Mouse (Mus musculus) lung, embryonic 16.5 days (tissue): ENCODE measurements around the gene Scamp5. TPM values are rescaled to one million over a fixed set of nuclear protein-coding genes. Genes with fewer than 3 reads are reported as not detected.

ENCODE experiments used
- ATAC-seq: fragments of 200-750 bp; cut with Nextera tagmentation; 2 replicates; pipeline ENCODE4 v1.8.0; 2017; ENCODE audit warnings: low read depth, mild to moderate bottlenecking, moderate library complexity
- H3K27ac ChIP-seq: fragments of 300-500 bp; sonication (generic); 2 replicates; pipeline ENCODE4 v1.5.1; 2014; ENCODE audit warnings: mild to moderate bottlenecking, control low read depth, low read length
- H3K27me3 ChIP-seq: fragments of 300-500 bp; sonication (generic); 2 replicates; pipeline ENCODE4 v1.6.1; 2014; ENCODE audit warnings: low read depth, low read length, mixed read lengths; ENCODE audit not compliant: control insufficient read depth, insufficient read depth
- H3K36me3 ChIP-seq: fragments of 300-500 bp; sonication (generic); 2 replicates; pipeline ENCODE4 v1.6.1; 2014; ENCODE audit warnings: low read length; ENCODE audit not compliant: control insufficient read depth, insufficient read depth
- H3K4me1 ChIP-seq: fragments of 300-500 bp; sonication (generic); replicated peaks from 2 replicates; pipeline ENCODE4 v1.6.1; 2014; ENCODE audit warnings: low read length, mixed read lengths; ENCODE audit not compliant: control insufficient read depth, insufficient read depth
- H3K4me2 ChIP-seq: fragments of 300-500 bp; sonication (generic); 2 replicates; pipeline ENCODE4 v1.6.1; 2014; ENCODE audit warnings: low read depth, low read length, control low read depth
- H3K4me3 ChIP-seq: fragments of 300-500 bp; sonication (generic); 2 replicates; pipeline ENCODE4 v1.5.1; 2014; ENCODE audit warnings: mild to moderate bottlenecking, low read length, control low read depth
- H3K9ac ChIP-seq: fragments of 300-500 bp; sonication (generic); 2 replicates; pipeline ENCODE4 v1.6.1; 2014; ENCODE audit warnings: low read length, control low read depth
- H3K9me3 ChIP-seq: fragments of 300-500 bp; sonication (generic); 2 replicates; pipeline ENCODE4 v1.6.1; 2016; ENCODE audit warnings: low read length; ENCODE audit not compliant: control insufficient read depth
- WGBS: fragments of 180-500 bp; shearing (Covaris S2); extraction: QIAGEN DNeasy Blood & Tissue Kit; methylation state at CpG from one replicate; pipeline ENCODE4 v1.1.7; 2014; 5-methylcytosine and 5-hydroxymethylcytosine counted together
- polyA plus RNA-seq: library from polyadenylated mRNA; unstranded; fragments of >200 nt; fragmentation: Nextera tagmentation; extraction: Ambion mirVana; gene quantifications from 2 replicates; pipeline ENCODE4 v1.2.1, GENCODE M21; 2015

The Scamp5 gene
- 6.2 and 7.0 TPM in 2 replicates for polyA plus RNA-seq

GRCm38 (mm10) chr9:57467896-57468549 lies at the start of gene Scamp5:
Gene Scamp5, minus strand, starts transcription at chr9:57468060.
- Histone ChIP-seq H3K4me3 (peak within 1 kb of the TSS; percentile 70), H3K4me1 (peaks cover 7% of the 10 kb centered on the region), H3K4me2 (peak within 1 kb of the TSS; percentile 95), H3K36me3 (no peaks in the 10 kb centered on the region), H3K27ac (no peak within 1 kb of the TSS), H3K9me3 (no peaks in the 10 kb centered on the region), H3K27me3 (no peaks in the 10 kb centered on the region), H3K9ac (peak within 1 kb of the TSS; percentile 66)
- peak; percentile 95 for ATAC-seq
- WGBS = 2% methylated on average over 46 of the region's 48 CpGs

DNA sequence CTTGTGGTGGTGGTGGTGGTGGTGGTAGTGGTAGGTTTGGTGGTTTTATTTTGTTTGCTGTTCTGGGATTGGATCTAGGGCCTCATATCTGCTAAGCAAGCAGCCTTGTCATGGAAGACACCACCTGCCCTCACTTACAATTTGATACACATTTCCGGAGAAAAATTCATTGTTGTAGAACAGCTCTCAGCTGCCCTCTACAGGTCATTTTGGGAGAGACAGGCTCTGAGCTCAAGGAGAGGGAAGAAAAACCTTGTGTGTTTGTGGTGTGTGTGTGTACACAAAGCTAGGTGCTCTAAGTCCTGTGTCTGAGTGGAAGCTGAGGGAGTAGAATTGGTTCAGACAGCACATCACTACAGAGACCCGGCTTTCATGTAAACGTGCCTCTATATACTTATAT lies 49.3 kb upstream of the Scamp5 start:
- no peak overlapping the region for H3K4me3 ChIP-seq
- no peaks in the 10 kb centered on the region for H3K27me3 ChIP-seq
- no peak for ATAC-seq
- H3K27ac ChIP-seq = no peak overlapping the region
- WGBS = 3% methylated on average over 3 of the region's 3 CpGs
- no peaks in the 10 kb centered on the region for H3K9me3 ChIP-seq
- peaks cover 3% of the 10 kb centered on the region for H3K4me1 ChIP-seq
- no peak overlapping the region for H3K9ac ChIP-seq
- H3K4me2 ChIP-seq = no peak overlapping the region
- no peaks in the 10 kb centered on the region for H3K36me3 ChIP-seq

DNA sequence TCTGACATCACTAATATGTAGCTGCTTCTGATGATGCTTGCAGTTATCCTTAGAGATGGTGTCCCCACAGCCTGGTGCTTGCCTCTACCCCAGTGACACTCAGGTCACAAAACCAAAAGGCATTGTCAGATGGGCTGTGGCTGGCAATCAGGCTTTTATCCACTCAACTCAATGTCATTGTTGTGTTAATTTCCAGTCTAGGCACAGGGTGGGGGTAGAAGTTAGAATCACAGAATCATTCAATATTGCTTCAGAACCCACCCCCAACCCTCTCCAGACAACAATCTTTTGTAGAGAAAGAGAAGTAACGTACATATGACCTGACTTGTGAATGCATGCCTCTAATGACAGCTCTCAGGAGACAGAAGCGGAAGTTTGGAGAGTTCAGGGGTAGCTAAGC lies 42.7 kb upstream of the Scamp5 start:
- Histone ChIP-seq H3K36me3 (no peaks in the 10 kb centered on the region), H3K4me2 (no peak overlapping the region), H3K9ac (no peak overlapping the region), H3K4me3 (no peak overlapping the region), H3K27ac (no peak overlapping the region), H3K4me1 (peaks cover 3% of the 10 kb centered on the region; the same call in 1 of the 2 replicates), H3K27me3 (peaks cover 7% of the 10 kb centered on the region), H3K9me3 (no peaks in the 10 kb centered on the region)
- WGBS = 66% methylated on average over 2 of the region's 2 CpGs
- no peak for ATAC-seq

DNA sequence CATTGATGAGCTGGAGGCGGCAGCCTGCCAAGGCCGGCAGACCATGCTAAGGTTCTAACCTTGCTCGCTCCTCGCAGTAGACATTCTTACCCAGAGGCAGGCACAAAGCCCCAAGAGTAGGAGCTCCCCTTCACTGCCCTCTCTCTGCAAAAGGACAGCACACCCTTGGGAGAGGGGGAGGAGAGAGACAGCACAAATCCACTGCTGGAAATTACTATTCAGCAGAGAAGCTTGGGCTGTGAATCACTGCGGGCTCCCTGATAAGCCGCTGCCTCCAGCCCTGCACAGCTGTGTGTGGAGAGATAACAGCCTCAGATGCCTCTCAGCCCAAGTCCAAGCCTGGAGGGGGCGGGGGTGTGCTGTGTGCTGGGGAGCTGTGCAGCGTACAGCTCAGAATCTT lies 37.8 kb upstream of the Scamp5 start:
- Histone ChIP-seq H3K9me3 (no peaks in the 10 kb centered on the region), H3K27me3 (peaks cover 55% of the 10 kb centered on the region), H3K4me3 (no peak overlapping the region), H3K4me1 (peaks cover 17% of the 10 kb centered on the region), H3K4me2 (no peak overlapping the region), H3K36me3 (no peaks in the 10 kb centered on the region), H3K27ac (no peak overlapping the region; the same call in 1 of the 2 replicates), H3K9ac (no peak overlapping the region)
- peak; percentile 75 for ATAC-seq
- 2% methylated on average over 8 of the region's 8 CpGs for WGBS

GRCm38 (mm10) chr9:57504891-57505290 lies 37.0 kb upstream of the Scamp5 start:
- Histone ChIP-seq H3K4me3 (no peak overlapping the region), H3K4me1 (peaks cover 17% of the 10 kb centered on the region), H3K27ac (no peak overlapping the region), H3K9ac (no peak overlapping the region), H3K27me3 (peaks cover 63% of the 10 kb centered on the region), H3K36me3 (no peaks in the 10 kb centered on the region), H3K4me2 (no peak overlapping the region), H3K9me3 (no peaks in the 10 kb centered on the region)
- ATAC-seq = no peak
- WGBS = 44% methylated on average over 10 of the region's 10 CpGs

GRCm38 (mm10) chr9:57504381-57504700 lies 36.5 kb upstream of the Scamp5 start:
- WGBS = 1% methylated on average over 34 of the region's 34 CpGs
- no peak overlapping the region for H3K27ac ChIP-seq
- H3K36me3 ChIP-seq = no peaks in the 10 kb centered on the region
- peak; percentile 70; the same call in 1 of the 2 replicates for ATAC-seq
- peaks cover 66% of the 10 kb centered on the region for H3K27me3 ChIP-seq
- H3K4me1 ChIP-seq = peaks cover 17% of the 10 kb centered on the region
- no peaks in the 10 kb centered on the region for H3K9me3 ChIP-seq
- peak overlapping the region; percentile 18; the same call in 1 of the 2 replicates for H3K9ac ChIP-seq
- peak overlapping the region; percentile 81 for H3K4me2 ChIP-seq
- peak overlapping the region; percentile 52 for H3K4me3 ChIP-seq

DNA sequence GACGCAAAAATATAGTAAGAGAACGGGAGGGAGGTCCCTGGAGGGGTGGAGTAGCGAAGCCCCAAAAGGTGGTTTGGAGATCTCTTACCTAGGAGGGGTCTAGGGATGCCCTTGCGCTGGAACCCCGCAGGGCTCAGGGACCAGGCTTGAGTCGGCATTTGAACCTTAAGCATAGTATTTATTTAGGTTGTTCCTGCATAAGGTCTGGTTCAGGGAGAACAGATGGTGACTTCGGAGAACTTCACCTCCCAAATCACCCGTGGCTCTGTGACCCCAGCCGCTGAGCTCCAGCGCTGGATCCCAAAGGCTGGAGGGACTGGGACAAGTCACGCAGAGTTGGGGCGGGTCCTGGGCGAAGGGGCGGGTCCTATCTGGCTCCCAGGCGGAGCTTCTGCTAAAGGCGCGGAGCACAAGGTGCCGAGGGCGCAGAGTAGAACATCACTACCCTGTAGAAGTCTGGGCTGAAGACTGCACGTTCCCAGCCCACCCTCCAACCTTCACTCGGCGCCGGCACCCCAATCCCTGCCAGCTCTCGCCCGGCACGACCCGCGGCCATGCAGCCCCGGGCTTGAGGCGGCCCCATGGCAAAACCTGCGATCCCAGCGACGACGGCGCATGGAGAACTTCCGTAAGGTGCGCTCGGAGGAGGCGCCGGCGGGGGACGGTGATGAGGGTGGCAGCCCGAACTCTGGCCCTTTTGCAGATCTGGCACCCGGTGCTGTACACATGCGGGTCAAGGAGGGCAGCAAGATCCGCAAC lies 35.9 kb upstream of the Scamp5 start, which contains the start of gene Rpp25:
TSS of gene Rpp25 (plus strand) at position 405 of the 759 bp plus-strand sequence.
- no peaks in the 10 kb centered on the region for H3K9me3 ChIP-seq
- peaks cover 66% of the 10 kb centered on the region for H3K27me3 ChIP-seq
- 1% methylated on average over 44 of the region's 46 CpGs for WGBS
- H3K4me1 ChIP-seq = peaks cover 17% of the 10 kb centered on the region
- H3K4me2 ChIP-seq = peak within 1 kb of the TSS; percentile 81
- peak within 1 kb of the TSS; percentile 52 for H3K4me3 ChIP-seq
- peak within 1 kb of the TSS; percentile 18; the same call in 1 of the 2 replicates for H3K9ac ChIP-seq
- H3K36me3 ChIP-seq = no peaks in the 10 kb centered on the region
- H3K27ac ChIP-seq = no peak within 1 kb of the TSS
- ATAC-seq = peak; percentile 79

GRCm38 (mm10) chr9:57502911-57503621 lies 35.2 kb upstream of the Scamp5 start:
- Histone ChIP-seq H3K4me1 (peaks cover 17% of the 10 kb centered on the region), H3K27me3 (peaks cover 66% of the 10 kb centered on the region), H3K4me2 (peak overlapping the region; percentile 81), H3K4me3 (peak overlapping the region; percentile 52), H3K27ac (no peak overlapping the region), H3K9me3 (no peaks in the 10 kb centered on the region), H3K9ac (no peak overlapping the region), H3K36me3 (no peaks in the 10 kb centered on the region)
- 4% methylated on average over 23 of the region's 23 CpGs for WGBS
- ATAC-seq = peak; percentile 31; the same call in 1 of the 2 replicates

GRCm38 (mm10) chr9:57501861-57502260 lies 34.0 kb upstream of the Scamp5 start:
- H3K9me3 ChIP-seq = no peaks in the 10 kb centered on the region
- no peak for ATAC-seq
- no peak overlapping the region for H3K4me2 ChIP-seq
- WGBS = 2% methylated on average over 20 of the region's 20 CpGs
- peaks cover 17% of the 10 kb centered on the region for H3K4me1 ChIP-seq
- no peak overlapping the region for H3K27ac ChIP-seq
- H3K27me3 ChIP-seq = peaks cover 66% of the 10 kb centered on the region
- H3K9ac ChIP-seq = no peak overlapping the region
- no peak overlapping the region for H3K4me3 ChIP-seq
- no peaks in the 10 kb centered on the region for H3K36me3 ChIP-seq
